In the genomic region with DNA sequence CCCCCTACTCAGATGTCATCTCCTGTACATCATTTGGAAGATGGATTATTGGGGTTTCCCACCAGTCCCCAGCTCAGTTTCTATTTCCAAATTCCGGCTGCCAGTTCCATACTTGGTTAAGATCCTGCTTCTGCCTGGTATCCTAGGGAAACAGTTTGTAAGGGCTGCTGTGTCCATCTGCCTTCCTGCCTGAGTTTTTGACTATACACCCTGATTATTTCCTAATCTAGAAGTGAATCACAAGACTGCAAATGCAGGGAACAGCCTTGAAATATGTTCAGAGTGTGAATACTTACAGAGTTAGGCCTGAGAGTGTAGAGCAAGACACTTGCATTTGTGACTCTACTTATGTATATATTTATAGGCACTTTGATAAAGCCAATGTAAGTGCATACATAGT, we compare ENCODE assay signal across 20 mouse cellular contexts.
DNase-seq lines count a peak whose midpoint lies in the region; TF ChIP-seq lines count a peak whose summit lies in the region.
"Had no signal": no experiment of that assay in that cellular context is flagged by ENCODE, and none has a peak within 500 bp of the region (broad histone marks: within the 10 kb centered on the region; RNA-seq: fewer than 3 reads in every experiment).

No protein-coding gene starts in this region.

- peaks cover 3% of the 10 kb centered on the region; the same call in 1 of the 2 replicates for H3K4me1 ChIP-seq in lung, adult 2 months (ENCODE audit: control insufficient read depth, insufficient read depth, low read length)
- H3K4me1 ChIP-seq: forebrain, embryonic 12.5 days; forebrain, embryonic 15.5 days; hindbrain, embryonic 15.5 days had no signal

- 77% methylated on average over 1 of the region's 1 CpGs for WGBS in lung, adult 2 months

- TF ChIP-seq CTCF in layer of hippocampus, adult 2 months (conservative IDR thresholded peaks at IDR 0.05): no peak
- no peak for TF ChIP-seq CTCF in lung, adult 2 months (IDR thresholded peaks at IDR 0.05; ENCODE audit: insufficient read depth, low read length)

- peak; percentile 46 for DNase-seq in layer of hippocampus, adult 11-12 months (ENCODE audit: low spot score)
- no peak for DNase-seq in layer of hippocampus, postnatal 25 days (ENCODE audit: extremely low spot score in 1 of 2, low spot score in 1 of 2)
- DNase-seq in brain, adult 2 months (ENCODE audit: low read depth, low spot score): peak; percentile 42
- DNase-seq in layer of hippocampus, adult 2 months (ENCODE audit: low spot score in 2 of 2): peak; percentile 51 to 74
- DNase-seq in layer of hippocampus, adult 9-11 months: peak; percentile 72
- no peak for DNase-seq in cerebellum, adult 18-20 months
- no peak for DNase-seq in thymus, postnatal 10 days (ENCODE audit: low spot score in 2 of 2)
- DNase-seq in lung, adult 2 months: no peak
- DNase-seq: adrenal gland, adult 8-10 months; adrenal gland, postnatal 25 days; B cell, adult 2 months; cerebellum, adult 8-10 months; cerebellum, postnatal 10 days; gastrocnemius, adult 2 months; gastrocnemius, postnatal 14 days; heart, adult 11 months had no signal

- no peak overlapping the region for H3K4me3 ChIP-seq in layer of hippocampus, adult 2 months
- no peak overlapping the region for H3K4me3 ChIP-seq in lung, adult 2 months (replicated peaks; ENCODE audit: extremely low read depth, low read depth, low read length)
- H3K4me3 ChIP-seq: forebrain, embryonic 12.5 days; forebrain, embryonic 15.5 days; gastrocnemius, adult 2 months; hindbrain, embryonic 12.5 days; hindbrain, embryonic 15.5 days had no signal

- no peak for TF ChIP-seq POLR2A in lung, adult 2 months (IDR thresholded peaks at IDR 0.05; ENCODE audit: borderline replicate concordance, extremely low read depth, low read depth, low read length)

- H3K27ac ChIP-seq in layer of hippocampus, adult 2 months: peak overlapping the region; percentile 69
- H3K27ac ChIP-seq: forebrain, embryonic 12.5 days; forebrain, embryonic 15.5 days; gastrocnemius, adult 2 months; hindbrain, embryonic 12.5 days; hindbrain, embryonic 15.5 days had no signal

Comparison
In these comparisons a context has a peak if more than half of its experiments do, and no peak if none do; other contexts are left out.
1. DNase-seq: peak in layer of hippocampus, adult 11-12 months (single experiment), brain, adult 2 months (single experiment), layer of hippocampus, adult 2 months (2 of 2) and layer of hippocampus, adult 9-11 months (single experiment); none in layer of hippocampus, postnatal 25 days (0 of 2), cerebellum, adult 18-20 months (0 of 2), thymus, postnatal 10 days (0 of 2) and lung, adult 2 months (single experiment).